Mouse (Mus musculus) liver, embryonic 14.5 days (tissue): ENCODE measurements around the gene Unc13d.

ENCODE experiments used
- CTCF ChIP-seq: IDR thresholded peaks from 2 replicates; pipeline ENCODE4 v1.5.1; 2016; ENCODE audit warnings: antibody characterized with exemption, low read depth, control low read depth
- EP300 ChIP-seq: IDR thresholded peaks from 2 replicates; pipeline ENCODE4 v1.6.1; 2016; ENCODE audit warnings: antibody characterized with exemption, low read depth

- TF ChIP-seq CTCF (no peak), EP300 (no peak)
Observed at GRCm38 (mm10) chr11:116058022-116058614, 19.6 kb downstream of the Unc13d start.
